ENCODE assay signal across 8 mouse cellular contexts in genomic region chr12:8641425-8641735, GRCm38 (mm10). TPM values are rescaled to one million over a fixed set of nuclear protein-coding genes. Genes with fewer than 3 reads are reported as not detected.
DNase-seq lines count a peak whose midpoint lies in the region; ATAC-seq and TF ChIP-seq lines count a peak whose summit lies in the region.

No protein-coding gene starts in this region.

- WGBS in spleen, adult 2 months, result 27% methylated on average over 10 of the region's 10 CpGs
- WGBS in kidney, postnatal 0 days, result 1% methylated on average over 10 of the region's 10 CpGs
- 4% methylated on average over 10 of the region's 10 CpGs for WGBS in neural tube, embryonic 15.5 days

- TF ChIP-seq POLR2A in spleen, adult 2 months (IDR thresholded peaks at IDR 0.05; ENCODE audit: low read depth, low read length), result no peak

- no peak overlapping the region for H3K27ac ChIP-seq in spleen, adult 2 months (ENCODE audit: insufficient read depth, low read length)
- H3K27ac ChIP-seq in kidney, postnatal 0 days, result peak overlapping the region; percentile 97; the same call in 1 of the 2 replicates
- H3K27ac ChIP-seq in neural tube, embryonic 15.5 days (replicated peaks), result peak overlapping the region; percentile 99

- H3K4me2 ChIP-seq in kidney, postnatal 0 days (ENCODE audit: low read length), result peak overlapping the region; percentile 72
- peak overlapping the region; percentile 64 for H3K4me2 ChIP-seq in neural tube, embryonic 15.5 days

- no peaks in the 10 kb centered on the region for H3K4me1 ChIP-seq in spleen, adult 2 months (ENCODE audit: control insufficient read depth, insufficient read depth, insufficient read length)
- no peaks in the 10 kb centered on the region for H3K4me1 ChIP-seq in kidney, postnatal 0 days (replicated peaks; ENCODE audit: insufficient read depth, low read length)
- H3K4me1 ChIP-seq in neural tube, embryonic 15.5 days, result peaks cover 5% of the 10 kb centered on the region

- peak; percentile 40 for DNase-seq in embryo, embryonic 11 days
- no peak for DNase-seq in embryo, embryonic 9.5 days (ENCODE audit: extremely low spot score)
- DNase-seq in spleen, adult 2 months (ENCODE audit: low read depth in 1 of 2, low spot score in 2 of 2), result no peak
- DNase-seq in spleen, postnatal 10 days (ENCODE audit: low spot score in 2 of 2), result no peak
- DNase-seq in kidney, postnatal 0 days (ENCODE audit: low spot score), result no peak
- DNase-seq in left cerebral cortex, postnatal 14 days (ENCODE audit: low spot score in 2 of 2), result no peak

- peak overlapping the region; percentile 95 for H3K9ac ChIP-seq in kidney, postnatal 0 days (ENCODE audit: low read depth, low read length)
- peak overlapping the region; percentile 98 for H3K9ac ChIP-seq in neural tube, embryonic 15.5 days (replicated peaks)

- peak; percentile 22; the same call in 1 of the 2 replicates for ATAC-seq in kidney, postnatal 0 days (replicated peaks; ENCODE audit: low FRiP score, low read depth)
- ATAC-seq in neural tube, embryonic 15.5 days (ENCODE audit: low FRiP score), result peak; percentile 80
- no peak for ATAC-seq in erythroid progenitor cell, adult 5-6 weeks (replicated peaks; ENCODE audit: low FRiP score, poor library complexity, severe bottlenecking)

- H3K27me3 ChIP-seq in spleen, adult 2 months (ENCODE audit: control insufficient read depth, insufficient read depth, low read length), result no peaks in the 10 kb centered on the region
- H3K27me3 ChIP-seq in kidney, postnatal 0 days (ENCODE audit: insufficient read depth, low read length), result no peaks in the 10 kb centered on the region
- no peaks in the 10 kb centered on the region for H3K27me3 ChIP-seq in neural tube, embryonic 15.5 days (replicated peaks)

- no peaks in the 10 kb centered on the region for H3K9me3 ChIP-seq in kidney, postnatal 0 days (replicated peaks; ENCODE audit: low read length)
- H3K9me3 ChIP-seq in neural tube, embryonic 15.5 days (replicated peaks), result no peaks in the 10 kb centered on the region

- H3K36me3 ChIP-seq in spleen, adult 2 months (ENCODE audit: control insufficient read depth, insufficient read depth, low read length), result no peaks in the 10 kb centered on the region
- H3K36me3 ChIP-seq in kidney, postnatal 0 days (ENCODE audit: insufficient read depth, low read length), result no peaks in the 10 kb centered on the region
- H3K36me3 ChIP-seq in neural tube, embryonic 15.5 days, result no peaks in the 10 kb centered on the region

- no peak for TF ChIP-seq CTCF in spleen, adult 2 months (IDR thresholded peaks at IDR 0.05; ENCODE audit: extremely low read depth, insufficient read depth, insufficient read length, insufficient replicate concordance)
- no peak for TF ChIP-seq CTCF in kidney, postnatal 0 days (IDR thresholded peaks at IDR 0.05; ENCODE audit: low read depth)

- peak overlapping the region; percentile 74; the same call in 1 of the 2 replicates for H3K4me3 ChIP-seq in spleen, adult 2 months (ENCODE audit: extremely low read depth, insufficient read depth, insufficient read length)
- H3K4me3 ChIP-seq in kidney, postnatal 0 days (replicated peaks; ENCODE audit: low read depth, low read length), result peak overlapping the region; percentile 85
- peak overlapping the region; percentile 93 for H3K4me3 ChIP-seq in neural tube, embryonic 15.5 days (replicated peaks)

- intact Hi-C loops in left cerebral cortex, postnatal 14 days (cut with DNase I), result no loop called here

RNA-seq across cellular contexts. Expression of gene Pum2, which starts 32.6 kb away (rescaled TPM):
- 46.2 and 53.6 TPM in 2 replicates for polyA plus RNA-seq in spleen, adult 2 months (2012; rRNA removed)
- 35.5 and 39.5 TPM in 2 replicates for polyA plus RNA-seq in kidney, postnatal 0 days (2015; fragmentation: Nextera tagmentation; extraction: Ambion mirVana)
- 40.4 and 43.8 TPM in 2 replicates for polyA plus RNA-seq in neural tube, embryonic 15.5 days (2015; fragmentation: Nextera tagmentation; extraction: Ambion mirVana)
- 94.1 and 135 TPM in 2 replicates for total RNA-seq in erythroid progenitor cell, adult 5-6 weeks (2015; ENCODE audit: low replicate concordance)
- 106 and 142 TPM in 2 replicates for total RNA-seq in erythroid progenitor cell, adult 5-6 weeks (2017; ENCODE audit: low replicate concordance)
- total RNA-seq in left cerebral cortex, postnatal 14 days (2021), result 100 to 1,000 TPM; 155 to 160 TPM

RNA-seq across cellular contexts. Expression of gene Slc7a15, which starts 42.5 kb away (rescaled TPM):
- polyA plus RNA-seq in spleen, adult 2 months (2012; rRNA removed), result not detected in 2 replicates
- polyA plus RNA-seq in kidney, postnatal 0 days (2015; fragmentation: Nextera tagmentation; extraction: Ambion mirVana), result 0.05 TPM in 1 of 2 replicates, not detected in the other
- polyA plus RNA-seq in neural tube, embryonic 15.5 days (2015; fragmentation: Nextera tagmentation; extraction: Ambion mirVana), result not detected in 2 replicates
- total RNA-seq in erythroid progenitor cell, adult 5-6 weeks (2015; ENCODE audit: low replicate concordance), result not detected in 2 replicates
- total RNA-seq in erythroid progenitor cell, adult 5-6 weeks (2017; ENCODE audit: low replicate concordance), result not detected in 2 replicates
- under 1 TPM in 1 of 2 experiments, not detected in 1; 0.23 TPM for total RNA-seq in left cerebral cortex, postnatal 14 days (2021)
